Mouse (Mus musculus): Measurements from ENCODE around the gene Gm4340. TPM values are rescaled to one million over a fixed set of nuclear protein-coding genes. Genes with fewer than 3 reads are reported as not detected.
"Not testable (repeated sequence)": the region's sequence is repeated elsewhere in the genome, so short reads cannot be mapped to it uniquely, and the experiment has no call there.

The Gm4340 gene
- not detected in 2 replicates for polyA plus RNA-seq (2016; fragmentation: Nextera tagmentation; extraction: Ambion mirVana)

DNA sequence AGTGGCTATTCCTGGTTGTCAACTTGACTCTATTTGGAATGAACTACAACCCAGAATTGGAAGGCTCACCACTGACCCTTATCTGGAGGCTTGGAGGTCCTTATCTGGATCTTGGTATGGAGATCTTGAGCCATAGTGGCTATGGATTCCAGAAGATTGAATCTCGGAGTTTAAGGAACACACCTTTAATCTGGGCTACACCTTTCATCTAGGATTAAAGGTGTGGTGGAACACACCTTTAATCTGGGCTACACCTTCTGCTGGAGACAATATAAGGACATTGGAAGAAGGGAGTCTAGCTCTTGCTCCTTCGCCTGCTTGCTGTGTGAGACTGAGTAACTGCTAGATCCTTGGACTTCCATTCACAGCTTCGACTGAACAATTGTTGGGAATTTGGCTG is at the start of gene Gm4340:
Gm4340 (plus strand) TSS at position 301 of the 400 bp plus-strand sequence.
- not testable (repeated sequence) for H3K9ac ChIP-seq; H3K4me1 ChIP-seq; H3K4me2 ChIP-seq (replicated peaks); H3K36me3 ChIP-seq; H3K4me3 ChIP-seq; H3K27me3 ChIP-seq (replicated peaks); H3K27ac ChIP-seq; H3K9me3 ChIP-seq; ATAC-seq (ENCODE audit: low FRiP score, low read depth)
- WGBS, result no CpG with 5 or more reads among the region's 3 CpGs

DNA sequence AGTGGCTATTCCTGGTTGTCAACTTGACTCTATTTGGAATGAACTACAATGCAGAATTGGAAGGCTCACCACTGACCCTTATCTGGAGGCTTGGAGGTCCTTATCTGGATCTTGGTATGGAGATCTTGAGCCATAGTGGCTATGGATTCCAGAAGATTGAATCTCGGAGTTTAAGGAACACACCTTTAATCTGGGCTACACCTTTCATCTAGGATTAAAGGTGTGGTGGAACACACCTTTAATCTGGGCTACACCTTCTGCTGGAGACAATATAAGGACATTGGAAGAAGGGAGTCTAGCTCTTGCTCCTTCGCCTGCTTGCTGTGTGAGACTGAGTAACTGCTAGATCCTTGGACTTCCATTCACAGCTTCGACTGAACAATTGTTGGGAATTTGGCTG is 42.6 kb upstream of the Gm4340 start, which contains the start of gene Gm6763:
Gm6763 (plus strand) TSS at position 301 of the 400 bp plus-strand sequence.
- not testable (repeated sequence) for H3K4me1 ChIP-seq; H3K9ac ChIP-seq; H3K4me2 ChIP-seq (replicated peaks); H3K4me3 ChIP-seq; H3K27me3 ChIP-seq (replicated peaks); H3K36me3 ChIP-seq; H3K27ac ChIP-seq; H3K9me3 ChIP-seq; ATAC-seq (ENCODE audit: low FRiP score, low read depth)
- no CpG with 5 or more reads among the region's 3 CpGs for WGBS

DNA sequence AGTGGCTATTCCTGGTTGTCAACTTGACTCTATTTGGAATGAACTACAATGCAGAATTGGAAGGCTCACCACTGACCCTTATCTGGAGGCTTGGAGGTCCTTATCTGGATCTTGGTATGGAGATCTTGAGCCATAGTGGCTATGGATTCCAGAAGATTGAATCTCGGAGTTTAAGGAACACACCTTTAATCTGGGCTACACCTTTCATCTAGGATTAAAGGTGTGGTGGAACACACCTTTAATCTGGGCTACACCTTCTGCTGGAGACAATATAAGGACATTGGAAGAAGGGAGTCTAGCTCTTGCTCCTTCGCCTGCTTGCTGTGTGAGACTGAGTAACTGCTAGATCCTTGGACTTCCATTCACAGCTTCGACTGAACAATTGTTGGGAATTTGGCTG is 34.1 kb upstream of the Gm4340 start, which contains the start of gene Gm8764:
Gm8764 (plus strand) TSS at position 301 of the 400 bp plus-strand sequence.
- not testable (repeated sequence) for H3K4me1 ChIP-seq; H3K4me3 ChIP-seq; H3K27me3 ChIP-seq (replicated peaks); H3K27ac ChIP-seq; H3K9ac ChIP-seq; H3K4me2 ChIP-seq (replicated peaks); H3K9me3 ChIP-seq; H3K36me3 ChIP-seq; ATAC-seq (ENCODE audit: low FRiP score, low read depth)
- no CpG with 5 or more reads among the region's 3 CpGs for WGBS

DNA sequence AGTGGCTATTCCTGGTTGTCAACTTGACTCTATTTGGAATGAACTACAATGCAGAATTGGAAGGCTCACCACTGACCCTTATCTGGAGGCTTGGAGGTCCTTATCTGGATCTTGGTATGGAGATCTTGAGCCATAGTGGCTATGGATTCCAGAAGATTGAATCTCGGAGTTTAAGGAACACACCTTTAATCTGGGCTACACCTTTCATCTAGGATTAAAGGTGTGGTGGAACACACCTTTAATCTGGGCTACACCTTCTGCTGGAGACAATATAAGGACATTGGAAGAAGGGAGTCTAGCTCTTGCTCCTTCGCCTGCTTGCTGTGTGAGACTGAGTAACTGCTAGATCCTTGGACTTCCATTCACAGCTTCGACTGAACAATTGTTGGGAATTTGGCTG is 25.6 kb upstream of the Gm4340 start, which contains the start of gene Gm21304:
Gm21304 (plus strand) TSS at position 301 of the 400 bp plus-strand sequence.
- H3K4me3 ChIP-seq; ATAC-seq (ENCODE audit: low FRiP score, low read depth); H3K27ac ChIP-seq; H3K4me2 ChIP-seq (replicated peaks); H3K27me3 ChIP-seq (replicated peaks); H3K36me3 ChIP-seq; H3K4me1 ChIP-seq; H3K9me3 ChIP-seq; H3K9ac ChIP-seq: not testable (repeated sequence)
- WGBS, result no CpG with 5 or more reads among the region's 3 CpGs

DNA sequence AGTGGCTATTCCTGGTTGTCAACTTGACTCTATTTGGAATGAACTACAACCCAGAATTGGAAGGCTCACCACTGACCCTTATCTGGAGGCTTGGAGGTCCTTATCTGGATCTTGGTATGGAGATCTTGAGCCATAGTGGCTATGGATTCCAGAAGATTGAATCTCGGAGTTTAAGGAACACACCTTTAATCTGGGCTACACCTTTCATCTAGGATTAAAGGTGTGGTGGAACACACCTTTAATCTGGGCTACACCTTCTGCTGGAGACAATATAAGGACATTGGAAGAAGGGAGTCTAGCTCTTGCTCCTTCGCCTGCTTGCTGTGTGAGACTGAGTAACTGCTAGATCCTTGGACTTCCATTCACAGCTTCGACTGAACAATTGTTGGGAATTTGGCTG is 17.1 kb upstream of the Gm4340 start, which contains the start of gene Gm21312:
Gm21312 (plus strand) TSS at position 301 of the 400 bp plus-strand sequence.
- WGBS, result no CpG with 5 or more reads among the region's 3 CpGs
- H3K4me2 ChIP-seq (replicated peaks); H3K27ac ChIP-seq; H3K9me3 ChIP-seq; H3K36me3 ChIP-seq; H3K27me3 ChIP-seq (replicated peaks); H3K4me3 ChIP-seq; H3K4me1 ChIP-seq; ATAC-seq (ENCODE audit: low FRiP score, low read depth); H3K9ac ChIP-seq: not testable (repeated sequence)

DNA sequence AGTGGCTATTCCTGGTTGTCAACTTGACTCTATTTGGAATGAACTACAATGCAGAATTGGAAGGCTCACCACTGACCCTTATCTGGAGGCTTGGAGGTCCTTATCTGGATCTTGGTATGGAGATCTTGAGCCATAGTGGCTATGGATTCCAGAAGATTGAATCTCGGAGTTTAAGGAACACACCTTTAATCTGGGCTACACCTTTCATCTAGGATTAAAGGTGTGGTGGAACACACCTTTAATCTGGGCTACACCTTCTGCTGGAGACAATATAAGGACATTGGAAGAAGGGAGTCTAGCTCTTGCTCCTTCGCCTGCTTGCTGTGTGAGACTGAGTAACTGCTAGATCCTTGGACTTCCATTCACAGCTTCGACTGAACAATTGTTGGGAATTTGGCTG is 8.6 kb upstream of the Gm4340 start, which contains the start of gene Gm20765:
Gm20765 (plus strand) TSS at position 301 of the 400 bp plus-strand sequence.
- H3K4me1 ChIP-seq; H3K4me3 ChIP-seq; H3K4me2 ChIP-seq (replicated peaks); ATAC-seq (ENCODE audit: low FRiP score, low read depth); H3K9me3 ChIP-seq; H3K27ac ChIP-seq; H3K36me3 ChIP-seq; H3K27me3 ChIP-seq (replicated peaks); H3K9ac ChIP-seq: not testable (repeated sequence)
- WGBS, result no CpG with 5 or more reads among the region's 3 CpGs

DNA sequence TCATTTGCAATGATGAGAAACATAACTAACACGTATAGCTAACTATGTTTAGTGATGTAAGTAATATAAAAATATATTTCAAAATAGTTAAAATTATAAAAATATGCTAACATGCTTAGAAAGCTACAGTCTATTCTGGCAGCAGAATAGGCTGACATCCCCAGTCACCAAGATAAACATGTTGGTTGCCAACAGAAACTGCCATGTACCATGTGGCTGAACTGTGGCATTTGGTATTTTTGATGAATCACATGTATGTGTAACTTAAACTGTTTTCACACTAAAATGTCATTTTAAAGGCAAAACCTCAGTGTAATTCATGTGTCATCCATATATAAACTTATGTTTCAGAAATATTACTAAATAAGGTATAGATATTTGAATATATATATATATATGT is 15.8 kb downstream of the Gm4340 start:
- ATAC-seq (ENCODE audit: low FRiP score, low read depth), result no peak
- no peaks in the 10 kb centered on the region for H3K27me3 ChIP-seq (replicated peaks)
- H3K27ac ChIP-seq, result no peak overlapping the region
- no peaks in the 10 kb centered on the region for H3K9me3 ChIP-seq
- H3K9ac ChIP-seq, result no peak overlapping the region
- no peaks in the 10 kb centered on the region for H3K36me3 ChIP-seq
- no peaks in the 10 kb centered on the region for H3K4me1 ChIP-seq
- no peak overlapping the region for H3K4me2 ChIP-seq (replicated peaks)
- WGBS, result 89% methylated on average over 1 of the region's 1 CpGs
- H3K4me3 ChIP-seq, result no peak overlapping the region

DNA sequence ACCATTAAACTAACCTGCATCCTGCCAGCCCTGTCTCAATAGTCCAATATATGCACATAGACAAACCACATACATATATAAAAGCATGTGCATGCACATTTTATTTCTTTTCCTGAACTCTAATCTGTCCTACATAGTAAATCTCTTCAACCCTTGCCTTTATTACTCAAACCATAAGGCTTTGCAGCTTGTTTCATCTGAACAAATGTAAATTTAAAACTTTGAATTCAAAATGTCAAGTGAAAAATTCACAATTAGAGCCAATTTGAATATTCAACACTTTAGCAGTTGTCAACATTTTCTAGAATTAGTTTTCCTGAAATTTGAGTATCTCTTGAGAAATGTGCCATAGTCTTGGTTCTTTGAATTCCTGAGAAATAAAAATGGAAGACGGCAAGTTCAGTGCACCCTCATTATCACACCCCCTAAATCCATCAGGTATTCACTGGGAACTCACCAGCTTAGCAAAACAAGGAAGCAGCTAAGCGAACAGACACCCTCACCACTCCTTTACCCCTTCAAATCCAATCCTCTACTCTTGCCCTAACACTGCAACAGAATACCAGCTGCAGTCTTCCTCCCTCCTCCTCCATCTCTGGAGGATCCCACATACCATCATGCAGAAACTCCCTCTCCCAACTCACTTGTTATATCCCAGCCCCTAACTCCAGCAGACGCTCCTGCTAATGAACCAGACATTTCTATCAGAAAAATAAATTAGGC is 16.6 kb downstream of the Gm4340 start:
- no peaks in the 10 kb centered on the region for H3K4me1 ChIP-seq
- H3K27ac ChIP-seq, result no peak overlapping the region
- H3K9me3 ChIP-seq, result no peaks in the 10 kb centered on the region
- no peaks in the 10 kb centered on the region for H3K36me3 ChIP-seq
- H3K27me3 ChIP-seq (replicated peaks), result no peaks in the 10 kb centered on the region
- 81% methylated on average over 3 of the region's 3 CpGs for WGBS
- H3K4me3 ChIP-seq, result no peak overlapping the region
- no peak overlapping the region for H3K4me2 ChIP-seq (replicated peaks)
- no peak overlapping the region for H3K9ac ChIP-seq
- ATAC-seq (ENCODE audit: low FRiP score, low read depth), result no peak

DNA sequence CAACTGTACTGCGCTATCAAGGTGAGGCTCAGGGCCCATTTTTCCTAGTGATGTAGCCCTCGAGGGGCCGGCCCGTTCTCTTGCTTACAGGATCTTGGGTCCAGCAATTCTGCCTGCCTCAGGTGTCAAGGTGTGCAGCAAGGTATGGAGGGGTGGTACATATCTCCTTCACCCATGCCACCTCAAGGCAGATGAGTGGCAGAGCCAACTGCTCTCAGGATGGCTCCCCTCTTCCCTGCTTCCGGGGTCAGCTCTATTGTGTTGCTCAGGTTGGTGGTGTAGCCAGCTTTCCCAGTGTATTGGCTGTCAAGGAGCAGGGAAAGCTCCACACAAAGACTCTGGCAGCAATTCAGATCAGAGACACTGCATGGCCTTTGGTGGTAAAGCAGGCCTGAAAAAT is 20.7 kb downstream of the Gm4340 start:
- ATAC-seq (ENCODE audit: low FRiP score, low read depth), result 0 out of 2 replicates have a peak, but pooled peaks have one; percentile 21
- Histone ChIP-seq H3K4me3 (no peak overlapping the region), H3K27ac (no peak overlapping the region), H3K9ac (no peak overlapping the region), H3K36me3 (no peaks in the 10 kb centered on the region), H3K27me3 (replicated peaks) (no peaks in the 10 kb centered on the region), H3K4me2 (replicated peaks) (no peak overlapping the region), H3K9me3 (no peaks in the 10 kb centered on the region), H3K4me1 (no peaks in the 10 kb centered on the region)
- 91% methylated on average over 5 of the region's 5 CpGs for WGBS

DNA sequence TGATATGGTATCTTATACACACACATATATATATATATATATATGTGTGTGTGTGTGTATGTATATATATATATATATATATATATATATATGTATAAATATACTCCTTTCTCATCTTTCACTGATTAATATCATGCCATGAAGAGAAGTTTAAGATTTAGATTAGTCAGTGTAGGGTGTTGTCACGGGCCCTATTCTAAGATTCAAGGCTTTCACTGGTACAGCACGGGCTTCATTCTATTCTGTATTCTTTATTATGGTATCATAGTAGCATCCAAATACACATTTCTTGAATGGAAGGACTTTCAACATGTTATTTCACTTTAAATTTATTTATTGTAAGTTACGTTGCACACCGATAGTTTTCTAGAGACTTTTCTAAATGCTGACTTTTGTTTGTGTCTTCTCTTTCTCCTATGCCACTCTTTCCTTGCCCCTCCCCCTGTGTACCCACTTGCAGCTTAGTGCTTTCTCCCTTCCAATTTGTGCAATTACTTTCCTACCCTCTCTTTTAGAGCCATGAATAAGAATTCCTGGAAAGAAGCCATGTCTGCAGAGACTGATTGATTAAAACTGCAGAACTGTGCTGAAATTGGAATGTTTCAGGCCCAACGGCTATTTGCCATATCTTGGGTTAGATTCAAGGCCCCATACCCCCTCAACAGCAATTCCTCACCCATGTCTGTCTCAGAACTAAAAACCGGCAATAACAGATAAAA is 26.6 kb downstream of the Gm4340 start:
- H3K9me3 ChIP-seq, result no peaks in the 10 kb centered on the region
- no peak for ATAC-seq (ENCODE audit: low FRiP score, low read depth)
- no peak overlapping the region for H3K4me3 ChIP-seq
- WGBS, result 85% methylated on average over 6 of the region's 6 CpGs
- H3K9ac ChIP-seq, result no peak overlapping the region
- no peaks in the 10 kb centered on the region for H3K27me3 ChIP-seq (replicated peaks)
- H3K4me1 ChIP-seq, result no peaks in the 10 kb centered on the region
- H3K4me2 ChIP-seq (replicated peaks), result no peak overlapping the region
- no peaks in the 10 kb centered on the region for H3K36me3 ChIP-seq
- no peak overlapping the region for H3K27ac ChIP-seq
